Mouse (Mus musculus): ENCODE data around the gene Clasp1. TPM values are rescaled to one million over a fixed set of nuclear protein-coding genes. Genes with fewer than 3 reads are reported as not detected.
A peak's percentile ranks its signal among the peaks of the same experiment; 100 is the strongest.

The Clasp1 gene
- polyA plus RNA-seq, 1 experiment from 2014 or later, result 41.1 TPM

- no peak for DNase-seq (ENCODE audit: low spot score)
- no peak overlapping the region for H3K27ac ChIP-seq (ENCODE audit: low read depth, low read length)
- no peak overlapping the region for H3K4me2 ChIP-seq
- H3K4me3 ChIP-seq (ENCODE audit: low read depth, low read length), result no peak overlapping the region
- no peaks in the 10 kb centered on the region for H3K4me1 ChIP-seq (replicated peaks; ENCODE audit: control insufficient read depth, insufficient read depth, low read length)
- H3K27me3 ChIP-seq (replicated peaks; ENCODE audit: control insufficient read depth, insufficient read depth, low read length), result no peaks in the 10 kb centered on the region
- ATAC-seq (replicated peaks; ENCODE audit: low FRiP score), result no peak
- no peak overlapping the region for H3K9ac ChIP-seq (ENCODE audit: low read depth, low read length)
- H3K36me3 ChIP-seq (ENCODE audit: control insufficient read depth, insufficient read depth, low read length), result peaks cover 17% of the 10 kb centered on the region
- H3K9me3 ChIP-seq (ENCODE audit: control insufficient read depth, low read length), result no peaks in the 10 kb centered on the region
Observed at GRCm38 (mm10) chr1:118564561-118564960, 175.7 kb downstream of the Clasp1 start.

GRCm38 (mm10) chr1:118567659-118568058 is 178.8 kb downstream of the Clasp1 start:
- Histone ChIP-seq H3K4me3 (ENCODE audit: low read depth, low read length) (no peak overlapping the region), H3K4me1 (replicated peaks; ENCODE audit: control insufficient read depth, insufficient read depth, low read length) (no peaks in the 10 kb centered on the region), H3K4me2 (no peak overlapping the region), H3K27me3 (replicated peaks; ENCODE audit: control insufficient read depth, insufficient read depth, low read length) (no peaks in the 10 kb centered on the region), H3K9ac (ENCODE audit: low read depth, low read length) (no peak overlapping the region), H3K36me3 (ENCODE audit: control insufficient read depth, insufficient read depth, low read length) (peaks cover 13% of the 10 kb centered on the region), H3K9me3 (ENCODE audit: control insufficient read depth, low read length) (no peaks in the 10 kb centered on the region), H3K27ac (ENCODE audit: low read depth, low read length) (no peak overlapping the region)
- ATAC-seq (replicated peaks; ENCODE audit: low FRiP score) (no peak), DNase-seq (ENCODE audit: low spot score) (no peak)
- WGBS, result 95% methylated on average over 3 of the region's 3 CpGs

- no peaks in the 10 kb centered on the region for H3K4me1 ChIP-seq (replicated peaks; ENCODE audit: control insufficient read depth, insufficient read depth, low read length)
- peaks cover 20% of the 10 kb centered on the region; the same call in 1 of the 2 replicates for H3K36me3 ChIP-seq (ENCODE audit: control insufficient read depth, insufficient read depth, low read length)
- no peaks in the 10 kb centered on the region for H3K27me3 ChIP-seq (replicated peaks; ENCODE audit: control insufficient read depth, insufficient read depth, low read length)
- no peak overlapping the region for H3K27ac ChIP-seq (ENCODE audit: low read depth, low read length)
- ATAC-seq (replicated peaks; ENCODE audit: low FRiP score), result no peak
- H3K9me3 ChIP-seq (ENCODE audit: control insufficient read depth, low read length), result no peaks in the 10 kb centered on the region
- 84% methylated on average over 2 of the region's 2 CpGs for WGBS
- H3K4me3 ChIP-seq (ENCODE audit: low read depth, low read length), result no peak overlapping the region
- no peak for DNase-seq (ENCODE audit: low spot score)
- H3K4me2 ChIP-seq, result no peak overlapping the region
- H3K9ac ChIP-seq (ENCODE audit: low read depth, low read length), result no peak overlapping the region
Observed at GRCm38 (mm10) chr1:118580174-118580702, 191.4 kb downstream of the Clasp1 start.

GRCm38 (mm10) chr1:118581179-118581578 is 192.3 kb downstream of the Clasp1 start:
- DNase-seq (ENCODE audit: low spot score) (no peak), ATAC-seq (replicated peaks; ENCODE audit: low FRiP score) (no peak)
- 84% methylated on average over 8 of the region's 8 CpGs for WGBS
- no peaks in the 10 kb centered on the region for H3K4me1 ChIP-seq (replicated peaks; ENCODE audit: control insufficient read depth, insufficient read depth, low read length)
- H3K27me3 ChIP-seq (replicated peaks; ENCODE audit: control insufficient read depth, insufficient read depth, low read length), result no peaks in the 10 kb centered on the region
- H3K4me2 ChIP-seq, result no peak overlapping the region
- H3K36me3 ChIP-seq (ENCODE audit: control insufficient read depth, insufficient read depth, low read length), result peaks cover 18% of the 10 kb centered on the region; the same call in 1 of the 2 replicates
- no peaks in the 10 kb centered on the region for H3K9me3 ChIP-seq (ENCODE audit: control insufficient read depth, low read length)
- no peak overlapping the region for H3K27ac ChIP-seq (ENCODE audit: low read depth, low read length)
- no peak overlapping the region for H3K4me3 ChIP-seq (ENCODE audit: low read depth, low read length)
- H3K9ac ChIP-seq (ENCODE audit: low read depth, low read length), result no peak overlapping the region

- Histone ChIP-seq H3K27me3 (replicated peaks; ENCODE audit: control insufficient read depth, insufficient read depth, low read length) (no peaks in the 10 kb centered on the region), H3K4me2 (no peak overlapping the region), H3K36me3 (ENCODE audit: control insufficient read depth, insufficient read depth, low read length) (peaks cover 4% of the 10 kb centered on the region; the same call in 1 of the 2 replicates), H3K9ac (ENCODE audit: low read depth, low read length) (no peak overlapping the region), H3K4me3 (ENCODE audit: low read depth, low read length) (no peak overlapping the region), H3K4me1 (replicated peaks; ENCODE audit: control insufficient read depth, insufficient read depth, low read length) (no peaks in the 10 kb centered on the region), H3K27ac (ENCODE audit: low read depth, low read length) (no peak overlapping the region), H3K9me3 (ENCODE audit: control insufficient read depth, low read length) (no peaks in the 10 kb centered on the region)
- 75% methylated on average over 5 of the region's 5 CpGs for WGBS
- DNase-seq (ENCODE audit: low spot score) (no peak), ATAC-seq (replicated peaks; ENCODE audit: low FRiP score) (no peak)
Observed at GRCm38 (mm10) chr1:118589721-118590120, 200.9 kb downstream of the Clasp1 start.

GRCm38 (mm10) chr1:118592933-118593332 is 204.1 kb downstream of the Clasp1 start:
- H3K4me2 ChIP-seq, result no peak overlapping the region
- H3K9ac ChIP-seq (ENCODE audit: low read depth, low read length), result no peak overlapping the region
- no peaks in the 10 kb centered on the region for H3K9me3 ChIP-seq (ENCODE audit: control insufficient read depth, low read length)
- peaks cover 5% of the 10 kb centered on the region; the same call in 1 of the 2 replicates for H3K4me1 ChIP-seq (replicated peaks; ENCODE audit: control insufficient read depth, insufficient read depth, low read length)
- peaks cover 7% of the 10 kb centered on the region; the same call in 1 of the 2 replicates for H3K36me3 ChIP-seq (ENCODE audit: control insufficient read depth, insufficient read depth, low read length)
- H3K27ac ChIP-seq (ENCODE audit: low read depth, low read length), result no peak overlapping the region
- ATAC-seq (replicated peaks; ENCODE audit: low FRiP score) (no peak), DNase-seq (ENCODE audit: low spot score) (no peak)
- no peak overlapping the region for H3K4me3 ChIP-seq (ENCODE audit: low read depth, low read length)
- no peaks in the 10 kb centered on the region for H3K27me3 ChIP-seq (replicated peaks; ENCODE audit: control insufficient read depth, insufficient read depth, low read length)
- 91% methylated on average over 4 of the region's 4 CpGs for WGBS

GRCm38 (mm10) chr1:118595395-118595794 is 206.5 kb downstream of the Clasp1 start:
- no peaks in the 10 kb centered on the region for H3K9me3 ChIP-seq (ENCODE audit: control insufficient read depth, low read length)
- no peak overlapping the region for H3K4me2 ChIP-seq
- H3K4me1 ChIP-seq (replicated peaks; ENCODE audit: control insufficient read depth, insufficient read depth, low read length), result peaks cover 5% of the 10 kb centered on the region; the same call in 1 of the 2 replicates
- peaks cover 9% of the 10 kb centered on the region; the same call in 1 of the 2 replicates for H3K36me3 ChIP-seq (ENCODE audit: control insufficient read depth, insufficient read depth, low read length)
- no peak overlapping the region for H3K27ac ChIP-seq (ENCODE audit: low read depth, low read length)
- no peaks in the 10 kb centered on the region for H3K27me3 ChIP-seq (replicated peaks; ENCODE audit: control insufficient read depth, insufficient read depth, low read length)
- H3K9ac ChIP-seq (ENCODE audit: low read depth, low read length), result no peak overlapping the region
- peak; percentile 81 for ATAC-seq (replicated peaks; ENCODE audit: low FRiP score)
- DNase-seq (ENCODE audit: low spot score), result no peak
- WGBS, result 39% methylated on average over 2 of the region's 2 CpGs
- no peak overlapping the region for H3K4me3 ChIP-seq (ENCODE audit: low read depth, low read length)

- no peaks in the 10 kb centered on the region for H3K9me3 ChIP-seq (ENCODE audit: control insufficient read depth, low read length)
- no peak for ATAC-seq (replicated peaks; ENCODE audit: low FRiP score)
- peaks cover 15% of the 10 kb centered on the region for H3K36me3 ChIP-seq (ENCODE audit: control insufficient read depth, insufficient read depth, low read length)
- H3K4me2 ChIP-seq, result no peak overlapping the region
- peaks cover 5% of the 10 kb centered on the region; the same call in 1 of the 2 replicates for H3K4me1 ChIP-seq (replicated peaks; ENCODE audit: control insufficient read depth, insufficient read depth, low read length)
- DNase-seq (ENCODE audit: low spot score), result no peak
- WGBS, result 93% methylated on average over 2 of the region's 2 CpGs
- H3K4me3 ChIP-seq (ENCODE audit: low read depth, low read length), result no peak overlapping the region
- no peaks in the 10 kb centered on the region for H3K27me3 ChIP-seq (replicated peaks; ENCODE audit: control insufficient read depth, insufficient read depth, low read length)
- H3K27ac ChIP-seq (ENCODE audit: low read depth, low read length), result no peak overlapping the region
- no peak overlapping the region for H3K9ac ChIP-seq (ENCODE audit: low read depth, low read length)
Observed at GRCm38 (mm10) chr1:118597475-118598213, 208.8 kb downstream of the Clasp1 start.

- Histone ChIP-seq H3K4me3 (ENCODE audit: low read depth, low read length) (no peak overlapping the region), H3K36me3 (ENCODE audit: control insufficient read depth, insufficient read depth, low read length) (peaks cover 19% of the 10 kb centered on the region), H3K9me3 (ENCODE audit: control insufficient read depth, low read length) (no peaks in the 10 kb centered on the region), H3K9ac (ENCODE audit: low read depth, low read length) (no peak overlapping the region), H3K4me1 (replicated peaks; ENCODE audit: control insufficient read depth, insufficient read depth, low read length) (peaks cover 5% of the 10 kb centered on the region; the same call in 1 of the 2 replicates), H3K27ac (ENCODE audit: low read depth, low read length) (no peak overlapping the region), H3K27me3 (replicated peaks; ENCODE audit: control insufficient read depth, insufficient read depth, low read length) (no peaks in the 10 kb centered on the region), H3K4me2 (no peak overlapping the region)
- WGBS, result 87% methylated on average over 3 of the region's 3 CpGs
- ATAC-seq (replicated peaks; ENCODE audit: low FRiP score) (no peak), DNase-seq (ENCODE audit: low spot score) (no peak)
Observed at GRCm38 (mm10) chr1:118598339-118598738, 209.5 kb downstream of the Clasp1 start.

Data from liver, embryonic 11.5 days (tissue).